Mouse (Mus musculus) retina, postnatal 7 days (tissue): Measurements from ENCODE around the gene Grm1.

ENCODE experiments used
- DNase-seq: peaks from one replicate; pipeline ENCODE4 v3.0.0-alpha.2; 2012; ENCODE audit warnings: low read depth, low spot score

Gene Grm1

GRCm38 (mm10) chr10:10726501-10726900 is 355.7 kb downstream of the Grm1 start:
- no peak for DNase-seq

GRCm38 (mm10) chr10:10710837-10711236 is 371.3 kb downstream of the Grm1 start:
- no peak for DNase-seq

- no peak for DNase-seq
These were observed 371.8 kb downstream of the Grm1 start for GRCm38 (mm10) chr10:10710359-10710758.

GRCm38 (mm10) chr10:10708031-10708430 is 374.1 kb downstream of the Grm1 start:
- no peak for DNase-seq

GRCm38 (mm10) chr10:10701326-10701725 is 380.8 kb downstream of the Grm1 start:
- DNase-seq = no peak

- DNase-seq = no peak
These were observed 381.3 kb downstream of the Grm1 start for GRCm38 (mm10) chr10:10700903-10701302.

- no peak for DNase-seq
These were observed 384.7 kb downstream of the Grm1 start for GRCm38 (mm10) chr10:10697497-10697896.

GRCm38 (mm10) chr10:10689668-10690223 is 392.4 kb downstream of the Grm1 start:
- no peak for DNase-seq

GRCm38 (mm10) chr10:10688907-10689667 is 393.1 kb downstream of the Grm1 start:
- no peak for DNase-seq

GRCm38 (mm10) chr10:10681048-10681447 is 401.1 kb downstream of the Grm1 start, which contains the start of gene Gm10944:
Gene Gm10944, plus strand, starts transcription at chr10:10681348.
- DNase-seq = no peak

GRCm38 (mm10) chr10:10659976-10660375 is 422.2 kb downstream of the Grm1 start:
- DNase-seq = no peak

GRCm38 (mm10) chr10:10659161-10659560 is 423.0 kb downstream of the Grm1 start:
- DNase-seq = no peak

- DNase-seq = no peak
These were observed 425.5 kb downstream of the Grm1 start for GRCm38 (mm10) chr10:10656621-10657020.

GRCm38 (mm10) chr10:10655991-10656390 is 426.2 kb downstream of the Grm1 start:
- DNase-seq = no peak
